Comparison of ENCODE assay signal across 26 mouse cellular contexts in the genomic region with DNA sequence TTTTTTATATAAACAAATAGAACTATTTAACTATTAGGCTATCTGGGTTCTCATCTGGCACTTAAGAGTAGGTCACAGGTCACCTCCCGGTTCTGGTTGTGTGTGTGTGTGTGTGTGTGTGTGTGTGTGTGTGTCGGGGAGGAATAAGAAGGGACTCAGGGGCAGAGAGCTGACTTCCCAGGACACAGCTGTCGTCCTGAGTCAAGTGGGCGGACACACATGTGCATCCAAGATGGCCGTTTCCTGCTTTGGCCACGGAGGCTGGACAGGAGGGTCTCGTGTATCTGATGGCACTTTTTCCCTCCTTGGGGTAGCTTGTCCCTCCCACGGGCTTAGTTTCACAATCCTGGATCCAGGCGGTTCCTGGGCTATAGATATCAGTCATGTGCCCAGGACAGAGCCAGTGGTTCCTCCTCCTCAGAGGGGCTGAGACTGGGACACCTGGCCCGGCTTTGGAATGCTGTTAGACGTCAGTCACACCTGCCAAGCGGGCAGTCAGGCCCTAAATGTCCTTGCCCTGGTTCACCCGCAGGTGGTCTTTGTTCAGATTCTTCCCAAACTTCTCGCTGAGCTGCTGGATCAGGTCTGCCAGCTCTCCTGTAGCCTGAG. TPM values are rescaled to one million over a fixed set of nuclear protein-coding genes. Genes with fewer than 3 reads are reported as not detected.
A peak's percentile ranks its signal among the peaks of the same experiment; 100 is the strongest.
DNase-seq lines count a peak whose midpoint lies in the region; ATAC-seq lines count a peak whose summit lies in the region.
"Had no signal": no experiment of that assay in that cellular context is flagged by ENCODE, and none has a peak within 500 bp of the region (broad histone marks: within the 10 kb centered on the region; RNA-seq: fewer than 3 reads in every experiment).

No protein-coding gene starts in this region.

- H3K4me1 ChIP-seq in kidney, embryonic 15.5 days: peaks cover 13% of the 10 kb centered on the region
- H3K4me1 ChIP-seq in kidney, embryonic 16.5 days (ENCODE audit: insufficient read depth, low read length): no peaks in the 10 kb centered on the region
- peaks cover 49% of the 10 kb centered on the region for H3K4me1 ChIP-seq in forebrain, embryonic 13.5 days
- H3K4me1 ChIP-seq in midbrain, embryonic 14.5 days (ENCODE audit: control insufficient read depth, insufficient read depth, low read length): peaks cover 33% of the 10 kb centered on the region
- H3K4me1 ChIP-seq: liver, embryonic 13.5 days had no signal

- no peak overlapping the region for H3K27ac ChIP-seq in kidney, embryonic 15.5 days
- no peak overlapping the region for H3K27ac ChIP-seq in kidney, embryonic 16.5 days (ENCODE audit: low read length)
- peak overlapping the region; percentile 91 for H3K27ac ChIP-seq in forebrain, embryonic 13.5 days
- H3K27ac ChIP-seq in midbrain, embryonic 14.5 days (replicated peaks; ENCODE audit: low read depth, low read length): peak overlapping the region; percentile 80
- H3K27ac ChIP-seq: heart, embryonic 10.5 days; limb, embryonic 13.5 days; liver, embryonic 13.5 days; neural tube, embryonic 12.5 days had no signal

- WGBS in kidney, embryonic 15.5 days: 31% methylated on average over 14 of the region's 14 CpGs
- WGBS in kidney, embryonic 16.5 days: 27% methylated on average over 14 of the region's 14 CpGs
- 63% methylated on average over 14 of the region's 14 CpGs for WGBS in forebrain, embryonic 13.5 days
- 59% methylated on average over 14 of the region's 14 CpGs for WGBS in midbrain, embryonic 14.5 days

- H3K9me3 ChIP-seq in kidney, embryonic 15.5 days (replicated peaks): no peaks in the 10 kb centered on the region
- H3K9me3 ChIP-seq in kidney, embryonic 16.5 days (ENCODE audit: low read length): no peaks in the 10 kb centered on the region
- H3K9me3 ChIP-seq in forebrain, embryonic 13.5 days (replicated peaks): no peaks in the 10 kb centered on the region
- no peaks in the 10 kb centered on the region for H3K9me3 ChIP-seq in midbrain, embryonic 14.5 days (ENCODE audit: control insufficient read depth, low read length)
- H3K9me3 ChIP-seq: heart, embryonic 10.5 days; hindbrain, embryonic 15.5 days; limb, embryonic 13.5 days; liver, embryonic 13.5 days; neural tube, embryonic 12.5 days had no signal

- peak; percentile 69 for ATAC-seq in kidney, embryonic 15.5 days (replicated peaks; ENCODE audit: low FRiP score)
- no peak for ATAC-seq in kidney, embryonic 16.5 days (ENCODE audit: low FRiP score, low TSS enrichment)
- ATAC-seq in forebrain, embryonic 13.5 days: no peak
- ATAC-seq in midbrain, embryonic 14.5 days (ENCODE audit: low FRiP score, low TSS enrichment): no peak

- H3K4me3 ChIP-seq in kidney, embryonic 15.5 days (replicated peaks): no peak overlapping the region
- no peak overlapping the region for H3K4me3 ChIP-seq in kidney, embryonic 16.5 days (ENCODE audit: low read length)
- H3K4me3 ChIP-seq in forebrain, embryonic 13.5 days: no peak overlapping the region
- no peak overlapping the region for H3K4me3 ChIP-seq in midbrain, embryonic 14.5 days (replicated peaks; ENCODE audit: low read depth, low read length)
- H3K4me3 ChIP-seq: heart, embryonic 10.5 days; hindbrain, embryonic 15.5 days; limb, embryonic 13.5 days; liver, embryonic 13.5 days; neural tube, embryonic 12.5 days had no signal

- no peak overlapping the region for H3K9ac ChIP-seq in kidney, embryonic 15.5 days
- no peak overlapping the region for H3K9ac ChIP-seq in kidney, embryonic 16.5 days (replicated peaks; ENCODE audit: low read length)
- no peak overlapping the region for H3K9ac ChIP-seq in forebrain, embryonic 13.5 days
- no peak overlapping the region for H3K9ac ChIP-seq in midbrain, embryonic 14.5 days (replicated peaks; ENCODE audit: low read length)
- H3K9ac ChIP-seq: hindbrain, embryonic 15.5 days; limb, embryonic 13.5 days; liver, embryonic 13.5 days; lung, embryonic 14.5 days; neural tube, embryonic 12.5 days had no signal

- no peak overlapping the region for H3K4me2 ChIP-seq in kidney, embryonic 15.5 days
- no peak overlapping the region for H3K4me2 ChIP-seq in kidney, embryonic 16.5 days (replicated peaks; ENCODE audit: low read depth, low read length)
- no peak overlapping the region for H3K4me2 ChIP-seq in forebrain, embryonic 13.5 days
- H3K4me2 ChIP-seq in midbrain, embryonic 14.5 days (ENCODE audit: low read length): no peak overlapping the region
- H3K4me2 ChIP-seq: limb, embryonic 13.5 days; liver, embryonic 13.5 days; lung, embryonic 14.5 days had no signal

- DNase-seq in embryo, embryonic 10.5 days (ENCODE audit: low spot score): peak; percentile 20
- DNase-seq in embryo, embryonic 11 days: no peak
- DNase-seq in midbrain, embryonic 14.5 days: no peak
- DNase-seq in heart, adult 11 months: no peak
- no peak for DNase-seq in left cerebral cortex, adult 18-20 months (ENCODE audit: low spot score in 2 of 2)
- DNase-seq: adrenal gland, postnatal 10 days; cerebellum, adult 11 months; cerebellum, postnatal 10 days; kidney, adult 9 months; liver, embryonic 13.5 days; lung, embryonic 14.5 days; lung, postnatal 36 days; thymus, adult 18-20 months had no signal

- no peaks in the 10 kb centered on the region for H3K36me3 ChIP-seq in kidney, embryonic 15.5 days
- no peaks in the 10 kb centered on the region for H3K36me3 ChIP-seq in kidney, embryonic 16.5 days (ENCODE audit: insufficient read depth, low read length)
- H3K36me3 ChIP-seq in forebrain, embryonic 13.5 days (ENCODE audit: poor library complexity, severe bottlenecking): no peaks in the 10 kb centered on the region
- H3K36me3 ChIP-seq in midbrain, embryonic 14.5 days (ENCODE audit: control insufficient read depth, insufficient read depth, low read length): no peaks in the 10 kb centered on the region
- H3K36me3 ChIP-seq: heart, embryonic 10.5 days; hindbrain, embryonic 15.5 days; limb, embryonic 13.5 days; liver, embryonic 13.5 days; neural tube, embryonic 12.5 days had no signal

- no peaks in the 10 kb centered on the region for H3K27me3 ChIP-seq in kidney, embryonic 15.5 days
- H3K27me3 ChIP-seq in kidney, embryonic 16.5 days (ENCODE audit: insufficient read depth, low read length): no peaks in the 10 kb centered on the region
- no peaks in the 10 kb centered on the region for H3K27me3 ChIP-seq in forebrain, embryonic 13.5 days
- H3K27me3 ChIP-seq in midbrain, embryonic 14.5 days (ENCODE audit: control insufficient read depth, insufficient read depth, low read length): no peaks in the 10 kb centered on the region
- H3K27me3 ChIP-seq: hindbrain, embryonic 15.5 days; limb, embryonic 13.5 days; liver, embryonic 13.5 days; neural tube, embryonic 12.5 days had no signal

RNA-seq across cellular contexts. Expression of a gene that starts 19.7 kb away (rescaled TPM):
- not detected in 2 replicates for polyA plus RNA-seq in kidney, embryonic 15.5 days (2015; fragmentation: Nextera tagmentation; extraction: Ambion mirVana)
- polyA plus RNA-seq in kidney, embryonic 16.5 days (2015; fragmentation: Nextera tagmentation; extraction: Ambion mirVana): 0.25 TPM in 1 of 2 replicates, not detected in the other
- 0.37 and 0.55 TPM in 2 replicates for polyA plus RNA-seq in forebrain, embryonic 13.5 days (2015; fragmentation: Nextera tagmentation; extraction: Ambion mirVana)
- 1.1 and 2.1 TPM in 2 replicates for polyA plus RNA-seq in midbrain, embryonic 14.5 days (2014; fragmentation: Nextera tagmentation; extraction: Ambion mirVana)
- total RNA-seq in left cerebral cortex, adult 18-20 months (2021): 10 to 100 TPM; 12.6 to 13.5 TPM
- total RNA-seq: ES-E14; gastrocnemius, adult 18-20 months; gastrocnemius, postnatal 4 days had no signal
- polyA plus RNA-seq: activated CD4-positive, CD25-positive, alpha-beta regulatory T cell, adult 4 months; CD4-positive, CD25-positive, alpha-beta regulatory T cell, adult 4 months; heart, postnatal 0 days; liver, embryonic 13.5 days had no signal

Comparison
In these comparisons a context has a peak if more than half of its experiments do, and no peak if none do; other contexts are left out.
1. H3K27ac ChIP-seq: peak in forebrain, embryonic 13.5 days (single experiment) and midbrain, embryonic 14.5 days (single experiment); none in kidney, embryonic 15.5 days (single experiment) and kidney, embryonic 16.5 days (single experiment).